Mouse (Mus musculus) embryonic fibroblast, embryonic 13.5 days (primary cell): ENCODE data around the gene Mtus2.

Experiments
- CTCF ChIP-seq: IDR thresholded peaks from 2 replicates; pipeline ENCODE4 v1.5.1; 2011; ENCODE audit warnings: mild to moderate bottlenecking, control low read depth, low read length, moderate library complexity, borderline replicate concordance; ENCODE audit not compliant: insufficient read depth
- POLR2A ChIP-seq: IDR thresholded peaks from 2 replicates; pipeline ENCODE4 v1.6.1; 2011; ENCODE audit warnings: low read depth, mild to moderate bottlenecking, control low read depth, low read length, moderate library complexity

- TF ChIP-seq POLR2A, result no peak
- no peak for TF ChIP-seq CTCF
These were observed 116.3 kb downstream of the Mtus2 start for GRCm38 (mm10) chr5:148073461-148073860.
